Mouse (Mus musculus): ENCODE results near the gene Plbd2. TPM values are rescaled to one million over a fixed set of nuclear protein-coding genes. Genes with fewer than 3 reads are reported as not detected.

Gene Plbd2
- polyA plus RNA-seq, 2 experiments: 33.9 to 51.6 TPM

- no peaks in the 10 kb centered on the region for H3K4me1 ChIP-seq (ENCODE audit: control insufficient read depth, insufficient read depth, low read length)
- no peaks in the 10 kb centered on the region for H3K36me3 ChIP-seq (ENCODE audit: control insufficient read depth, insufficient read depth, low read length)
- no peak overlapping the region for H3K4me2 ChIP-seq (replicated peaks; ENCODE audit: low read depth, low read length, severe bottlenecking)
- no peak overlapping the region for H3K4me3 ChIP-seq (replicated peaks; ENCODE audit: low read length)
- TF ChIP-seq POLR2A (IDR thresholded peaks at IDR 0.05; ENCODE audit: borderline replicate concordance, extremely low read depth, insufficient read depth, insufficient read length): no peak
- H3K27ac ChIP-seq (replicated peaks; ENCODE audit: low read depth, low read length): no peak overlapping the region
- no peak overlapping the region for H3K9ac ChIP-seq (ENCODE audit: low read depth, low read length, severe bottlenecking)
- H3K9me3 ChIP-seq (ENCODE audit: control insufficient read depth, low read length): no peaks in the 10 kb centered on the region
- ATAC-seq (ENCODE audit: low FRiP score, low read depth) (no peak), DNase-seq (ENCODE audit: low spot score) (no peak)
- WGBS: 70% methylated on average over 11 of the region's 11 CpGs
- H3K27me3 ChIP-seq (ENCODE audit: control insufficient read depth, insufficient read depth, low read length): no peaks in the 10 kb centered on the region
These were observed 22.9 kb upstream of the Plbd2 start for GRCm38 (mm10) chr5:120526311-120526710.

GRCm38 (mm10) chr5:120525737-120526136, 22.3 kb upstream of the Plbd2 start:
- Histone ChIP-seq H3K4me1 (ENCODE audit: control insufficient read depth, insufficient read depth, low read length) (no peaks in the 10 kb centered on the region), H3K9ac (ENCODE audit: low read depth, low read length, severe bottlenecking) (no peak overlapping the region), H3K27me3 (ENCODE audit: control insufficient read depth, insufficient read depth, low read length) (no peaks in the 10 kb centered on the region), H3K27ac (replicated peaks; ENCODE audit: low read depth, low read length) (no peak overlapping the region), H3K9me3 (ENCODE audit: control insufficient read depth, low read length) (no peaks in the 10 kb centered on the region), H3K4me2 (replicated peaks; ENCODE audit: low read depth, low read length, severe bottlenecking) (no peak overlapping the region), H3K4me3 (replicated peaks; ENCODE audit: low read length) (no peak overlapping the region), H3K36me3 (ENCODE audit: control insufficient read depth, insufficient read depth, low read length) (no peaks in the 10 kb centered on the region)
- 37% methylated on average over 5 of the region's 5 CpGs for WGBS
- TF ChIP-seq POLR2A (IDR thresholded peaks at IDR 0.05; ENCODE audit: borderline replicate concordance, extremely low read depth, insufficient read depth, insufficient read length): no peak
- DNase-seq (ENCODE audit: low spot score) (no peak), ATAC-seq (ENCODE audit: low FRiP score, low read depth) (no peak)

- H3K4me3 ChIP-seq (replicated peaks; ENCODE audit: low read length): no peak overlapping the region
- H3K9me3 ChIP-seq (ENCODE audit: control insufficient read depth, low read length): no peaks in the 10 kb centered on the region
- DNase-seq (ENCODE audit: low spot score) (no peak), ATAC-seq (ENCODE audit: low FRiP score, low read depth) (no peak)
- no peak overlapping the region for H3K27ac ChIP-seq (replicated peaks; ENCODE audit: low read depth, low read length)
- no peaks in the 10 kb centered on the region for H3K4me1 ChIP-seq (ENCODE audit: control insufficient read depth, insufficient read depth, low read length)
- no peaks in the 10 kb centered on the region for H3K27me3 ChIP-seq (ENCODE audit: control insufficient read depth, insufficient read depth, low read length)
- H3K4me2 ChIP-seq (replicated peaks; ENCODE audit: low read depth, low read length, severe bottlenecking): no peak overlapping the region
- no peak for TF ChIP-seq POLR2A (IDR thresholded peaks at IDR 0.05; ENCODE audit: borderline replicate concordance, extremely low read depth, insufficient read depth, insufficient read length)
- no peak overlapping the region for H3K9ac ChIP-seq (ENCODE audit: low read depth, low read length, severe bottlenecking)
- H3K36me3 ChIP-seq (ENCODE audit: control insufficient read depth, insufficient read depth, low read length): no peaks in the 10 kb centered on the region
- 98% methylated on average over 2 of the region's 2 CpGs for WGBS
These were observed 21.3 kb upstream of the Plbd2 start for GRCm38 (mm10) chr5:120524736-120525135.

GRCm38 (mm10) chr5:120522649-120523048, 19.2 kb upstream of the Plbd2 start:
- 83% methylated on average over 3 of the region's 3 CpGs for WGBS
- DNase-seq (ENCODE audit: low spot score): no peak
- H3K9me3 ChIP-seq (ENCODE audit: control insufficient read depth, low read length): no peaks in the 10 kb centered on the region
- H3K4me1 ChIP-seq (ENCODE audit: control insufficient read depth, insufficient read depth, low read length): no peaks in the 10 kb centered on the region
- no peak overlapping the region for H3K27ac ChIP-seq (replicated peaks; ENCODE audit: low read depth, low read length)
- H3K9ac ChIP-seq (ENCODE audit: low read depth, low read length, severe bottlenecking): no peak overlapping the region
- TF ChIP-seq POLR2A (IDR thresholded peaks at IDR 0.05; ENCODE audit: borderline replicate concordance, extremely low read depth, insufficient read depth, insufficient read length): no peak
- H3K36me3 ChIP-seq (ENCODE audit: control insufficient read depth, insufficient read depth, low read length): no peaks in the 10 kb centered on the region
- no peaks in the 10 kb centered on the region for H3K27me3 ChIP-seq (ENCODE audit: control insufficient read depth, insufficient read depth, low read length)
- no peak overlapping the region for H3K4me3 ChIP-seq (replicated peaks; ENCODE audit: low read length)
- ATAC-seq (ENCODE audit: low FRiP score, low read depth): no peak
- H3K4me2 ChIP-seq (replicated peaks; ENCODE audit: low read depth, low read length, severe bottlenecking): no peak overlapping the region

GRCm38 (mm10) chr5:120517552-120517951, 14.1 kb upstream of the Plbd2 start:
- WGBS: 58% methylated on average over 9 of the region's 9 CpGs
- Histone ChIP-seq H3K4me1 (ENCODE audit: control insufficient read depth, insufficient read depth, low read length) (peaks cover 29% of the 10 kb centered on the region), H3K9me3 (ENCODE audit: control insufficient read depth, low read length) (no peaks in the 10 kb centered on the region), H3K4me3 (replicated peaks; ENCODE audit: low read length) (no peak overlapping the region), H3K9ac (ENCODE audit: low read depth, low read length, severe bottlenecking) (no peak overlapping the region), H3K27me3 (ENCODE audit: control insufficient read depth, insufficient read depth, low read length) (no peaks in the 10 kb centered on the region), H3K36me3 (ENCODE audit: control insufficient read depth, insufficient read depth, low read length) (no peaks in the 10 kb centered on the region), H3K4me2 (replicated peaks; ENCODE audit: low read depth, low read length, severe bottlenecking) (no peak overlapping the region), H3K27ac (replicated peaks; ENCODE audit: low read depth, low read length) (no peak overlapping the region)
- DNase-seq (ENCODE audit: low spot score) (no peak), ATAC-seq (ENCODE audit: low FRiP score, low read depth) (no peak)
- TF ChIP-seq POLR2A (IDR thresholded peaks at IDR 0.05; ENCODE audit: borderline replicate concordance, extremely low read depth, insufficient read depth, insufficient read length): no peak
